Mouse (Mus musculus): ENCODE results near the gene Rexo5.

GRCm38 (mm10) chr7:119862167-119862566 is 68.4 kb downstream of the Rexo5 start:
- TF ChIP-seq CTCF (IDR thresholded peaks at IDR 0.05; ENCODE audit: low read depth, low read length) (no peak), POLR2AphosphoS5 (IDR thresholded peaks at IDR 0.05; ENCODE audit: insufficient replicate concordance, low read depth, low read length) (no peak), GATA1 (IDR thresholded peaks at IDR 0.05; ENCODE audit: borderline replicate concordance, low read length) (no peak)
